Mouse (Mus musculus): Measurements from ENCODE around the gene Cldn10.
"Not testable (repeated sequence)": the region's sequence is repeated elsewhere in the genome, so short reads cannot be mapped to it uniquely, and the experiment has no call there.

Gene Cldn10

DNA sequence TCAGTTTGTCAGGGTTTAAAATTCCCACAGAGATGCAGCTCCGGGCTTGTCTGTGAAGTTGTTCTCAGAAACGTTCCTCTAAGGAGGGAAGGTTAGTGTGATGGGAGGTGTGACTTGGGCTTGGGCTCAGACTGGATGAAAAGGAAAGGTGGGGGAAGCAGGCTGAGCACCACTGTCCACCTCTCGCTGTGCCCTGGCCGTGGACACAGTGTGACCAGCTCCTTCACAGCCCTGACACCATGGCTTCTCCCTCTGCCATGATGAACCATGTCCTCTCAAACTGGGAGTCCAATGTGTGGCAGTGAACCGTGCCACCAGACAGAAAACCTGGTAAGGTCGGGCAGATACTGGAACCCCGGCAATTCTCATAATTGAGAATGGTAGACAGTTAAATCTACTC lies 6.1 kb upstream of the Cldn10 start:
- ATAC-seq (ENCODE audit: insufficient number of reproducible peaks, low FRiP score, low TSS enrichment): no peak

DNA sequence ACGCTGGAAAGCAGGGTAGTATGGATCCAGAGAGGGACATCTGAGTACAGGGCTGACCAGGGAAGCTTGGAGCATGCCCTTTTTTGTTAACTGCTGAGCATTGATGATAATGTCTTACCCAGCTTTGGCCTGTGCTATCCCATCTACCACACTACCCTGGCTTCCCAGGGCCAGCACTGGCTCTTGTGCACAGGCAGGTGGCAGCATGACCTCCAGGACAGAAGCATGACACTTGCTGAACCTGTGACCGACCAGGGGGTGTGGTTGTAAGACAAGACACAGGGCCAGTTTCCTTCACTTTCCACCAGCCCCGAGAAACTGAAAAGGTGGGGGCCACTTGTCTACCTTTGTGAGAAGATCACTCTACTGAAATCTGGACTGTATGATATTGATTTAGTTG lies 5.5 kb upstream of the Cldn10 start:
- no peak for ATAC-seq (ENCODE audit: insufficient number of reproducible peaks, low FRiP score, low TSS enrichment)

DNA sequence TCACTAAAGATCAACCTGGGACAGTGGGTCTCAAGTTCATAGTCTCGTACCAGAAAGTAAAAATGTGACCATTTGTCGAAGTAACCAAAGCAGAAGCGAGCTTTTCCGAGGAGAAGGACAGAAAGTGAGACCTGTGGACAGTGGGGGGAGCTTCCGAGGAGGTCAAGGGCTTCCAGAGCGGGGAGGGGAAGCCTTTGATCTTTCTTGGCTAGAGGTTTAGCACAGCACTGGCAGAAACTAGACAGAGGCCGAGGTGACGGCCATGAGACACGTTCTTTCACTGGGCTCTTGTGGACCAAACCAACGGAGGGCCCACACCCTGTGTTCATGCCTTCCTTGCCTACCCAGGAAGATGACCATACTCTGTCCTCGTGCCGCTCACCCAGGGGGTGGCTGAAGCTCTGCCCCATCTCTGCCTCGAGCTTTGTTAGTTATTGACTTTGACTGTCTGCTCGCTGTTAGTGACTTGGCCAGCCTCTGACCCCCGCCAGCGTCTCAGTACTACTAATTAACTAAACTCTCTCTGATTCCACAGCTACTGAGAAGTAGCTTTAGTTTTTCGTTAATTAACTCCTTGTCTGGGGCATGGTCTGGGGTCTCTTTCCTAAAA lies 4.3 kb upstream of the Cldn10 start:
- no peak for ATAC-seq (ENCODE audit: insufficient number of reproducible peaks, low FRiP score, low TSS enrichment)

DNA sequence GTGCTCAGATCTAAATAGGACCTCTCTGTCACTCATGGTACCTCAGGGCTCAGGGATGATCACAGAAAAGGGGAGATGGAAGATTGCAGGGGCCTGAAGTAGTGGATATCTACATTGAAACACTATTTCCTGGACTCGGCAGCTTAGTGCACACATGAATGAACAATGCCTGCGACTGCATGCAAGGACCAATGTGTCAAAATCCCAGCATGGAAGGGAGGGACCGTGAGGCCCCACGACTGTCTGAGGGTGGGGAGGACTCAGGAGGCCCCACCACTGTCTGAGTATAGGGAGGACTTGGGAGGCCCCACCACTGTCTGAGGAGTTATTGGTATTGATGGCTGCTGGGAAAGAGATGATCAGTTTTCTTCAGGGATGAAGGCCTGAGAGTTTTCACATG lies 2.5 kb downstream of the Cldn10 start:
- no peak for ATAC-seq (ENCODE audit: insufficient number of reproducible peaks, low FRiP score, low TSS enrichment)

DNA sequence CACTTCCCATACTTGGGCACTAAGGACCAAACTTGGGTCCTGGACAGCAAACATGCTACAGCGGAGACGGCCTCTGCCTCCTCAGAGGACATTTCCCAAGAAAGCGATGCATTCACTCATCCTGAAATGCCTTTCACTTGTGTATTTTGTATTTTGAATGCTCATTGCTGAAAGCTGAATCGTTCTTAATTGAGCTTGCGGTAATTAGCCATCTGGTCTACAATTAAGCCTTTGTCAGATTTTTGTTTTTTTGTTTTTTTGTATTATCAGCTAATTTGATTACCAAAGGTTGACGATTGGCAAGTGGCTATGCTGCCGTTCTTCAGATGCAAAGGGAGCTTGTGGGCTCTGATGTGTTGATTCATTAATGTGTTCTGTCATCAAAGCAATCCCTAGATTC lies 5.2 kb downstream of the Cldn10 start:
- ATAC-seq (ENCODE audit: insufficient number of reproducible peaks, low FRiP score, low TSS enrichment): no peak

DNA sequence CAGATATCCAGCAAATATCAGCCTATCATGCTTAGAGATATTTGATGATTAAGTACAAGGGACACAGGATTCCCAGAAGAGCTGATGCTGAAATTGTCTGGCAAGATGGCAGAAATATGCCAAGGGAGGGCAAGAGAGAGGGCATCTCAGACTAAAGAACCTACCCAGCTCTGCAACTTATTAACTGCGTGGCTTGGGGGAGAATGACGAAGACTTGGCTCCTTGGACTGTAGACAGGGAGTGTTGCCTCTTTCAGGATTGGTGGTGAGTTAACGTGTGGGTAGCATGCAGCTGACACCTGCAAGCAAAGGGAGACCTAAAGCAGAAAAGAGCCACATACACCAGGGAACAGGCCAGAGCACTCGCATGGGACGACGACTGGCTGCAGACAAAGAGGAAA lies 5.7 kb downstream of the Cldn10 start:
- no peak for ATAC-seq (ENCODE audit: insufficient number of reproducible peaks, low FRiP score, low TSS enrichment)

DNA sequence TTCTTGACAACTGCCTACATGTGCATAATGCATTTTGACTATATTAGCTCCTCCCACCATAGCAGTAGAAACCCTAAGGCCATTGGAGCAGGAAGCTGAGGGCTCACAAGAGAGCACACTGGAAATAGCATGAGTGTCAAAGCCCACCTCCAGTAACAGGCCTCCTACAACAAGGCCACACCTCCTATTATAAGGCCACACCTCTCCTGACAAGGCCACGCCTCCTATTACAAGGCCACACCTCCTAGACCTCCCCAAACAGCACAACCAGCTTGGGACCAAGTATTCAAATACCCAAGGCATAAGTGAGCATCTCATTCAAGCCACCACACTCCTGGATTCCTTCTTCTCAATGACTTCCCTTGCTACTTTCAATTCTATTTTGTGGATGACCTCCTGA lies 6.5 kb downstream of the Cldn10 start:
- ATAC-seq (ENCODE audit: insufficient number of reproducible peaks, low FRiP score, low TSS enrichment): no peak

DNA sequence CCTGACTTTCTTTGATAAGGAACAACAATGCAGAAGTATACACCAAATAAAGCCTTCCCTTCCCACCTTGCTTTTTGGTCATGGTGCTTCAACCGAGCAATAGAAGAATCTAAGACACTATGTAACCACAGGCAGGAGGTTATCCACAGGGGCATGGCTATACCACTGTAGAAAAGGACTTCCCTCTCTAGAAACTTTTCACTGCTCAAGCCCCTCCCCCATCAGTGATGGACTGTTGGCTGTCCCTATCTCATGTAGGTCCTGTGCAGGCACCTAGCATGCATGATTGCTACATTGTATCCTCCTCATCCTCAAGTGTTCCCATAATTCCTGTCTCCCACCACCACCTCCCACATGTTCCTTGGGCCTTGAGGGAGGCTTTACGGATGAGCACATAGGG lies 7.2 kb downstream of the Cldn10 start:
- ATAC-seq (ENCODE audit: insufficient number of reproducible peaks, low FRiP score, low TSS enrichment): no peak

DNA sequence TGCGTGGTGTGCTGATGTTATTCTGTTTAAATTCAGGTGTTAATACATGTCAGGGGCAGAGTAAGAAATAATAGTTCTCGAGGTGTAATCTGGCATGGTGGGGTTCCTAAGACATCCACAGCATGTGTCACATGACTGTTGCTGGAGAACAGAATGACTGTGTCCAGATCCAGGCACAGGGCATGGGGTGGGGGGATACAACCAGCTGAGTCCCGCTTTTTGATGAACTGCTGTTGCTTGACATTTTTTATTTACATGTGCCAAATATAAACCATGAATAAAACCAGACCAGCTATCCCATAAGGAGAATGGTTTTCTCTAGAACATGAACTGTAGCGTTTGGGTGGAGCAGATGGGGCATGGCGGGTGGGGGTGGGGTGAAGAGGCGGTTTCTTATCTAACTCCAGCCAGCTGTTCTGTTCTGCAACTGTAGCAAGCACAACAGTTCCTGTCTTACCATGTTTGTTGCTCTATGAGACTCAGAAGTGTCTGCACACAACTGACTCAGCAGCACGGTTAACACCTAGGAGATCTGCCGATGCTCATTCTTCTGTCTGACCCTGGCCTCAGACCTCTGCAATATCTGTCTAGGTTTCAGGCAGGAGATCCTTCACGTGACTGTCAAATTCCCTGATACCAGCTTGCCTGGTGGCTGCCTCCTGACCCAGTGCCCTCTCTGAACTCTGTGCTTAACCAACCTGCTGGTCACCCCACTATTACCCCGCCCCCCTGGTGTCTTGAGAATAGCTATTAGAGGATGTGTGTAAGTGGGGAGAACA lies 8.4 kb downstream of the Cldn10 start:
- ATAC-seq (ENCODE audit: insufficient number of reproducible peaks, low FRiP score, low TSS enrichment): no peak

DNA sequence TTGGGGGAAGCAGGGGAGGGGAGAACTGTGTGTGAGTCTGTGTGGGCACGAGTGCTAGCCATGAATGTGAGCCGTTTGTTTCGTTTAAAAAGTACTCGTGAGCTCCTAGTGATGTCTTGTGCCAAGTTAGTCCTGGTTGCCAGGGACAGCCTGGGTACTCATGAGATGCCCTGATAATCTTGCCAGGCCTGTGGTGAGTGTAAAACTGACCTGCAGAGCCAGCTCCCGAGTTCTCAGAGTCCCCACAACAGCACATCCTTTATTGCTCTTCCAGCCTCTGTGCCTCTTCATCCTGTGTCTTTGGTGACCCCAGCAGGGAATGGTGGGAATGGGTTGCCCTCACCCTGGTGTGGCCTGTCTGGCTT lies 9.0 kb downstream of the Cldn10 start:
- ATAC-seq (ENCODE audit: insufficient number of reproducible peaks, low FRiP score, low TSS enrichment): no peak

DNA sequence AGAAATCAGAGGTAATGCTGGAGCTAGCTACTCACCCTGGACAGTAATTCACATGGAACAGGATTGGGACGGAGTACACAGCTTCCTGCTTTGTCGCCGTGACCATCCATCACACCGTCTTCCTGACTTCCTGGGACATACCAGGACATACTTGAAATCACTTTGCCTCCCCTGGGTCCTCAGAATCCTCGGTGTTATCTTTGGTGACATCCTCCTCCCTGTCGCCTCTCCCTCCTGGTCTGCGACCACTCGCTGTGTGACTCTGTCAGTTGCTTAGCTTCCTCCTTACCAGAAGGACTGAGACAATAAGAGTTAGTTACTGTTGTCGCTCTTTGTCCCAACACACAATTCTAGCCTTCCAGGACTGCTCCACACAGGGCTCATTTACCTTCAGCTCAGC lies 9.6 kb downstream of the Cldn10 start:
- ATAC-seq (ENCODE audit: insufficient number of reproducible peaks, low FRiP score, low TSS enrichment): no peak

DNA sequence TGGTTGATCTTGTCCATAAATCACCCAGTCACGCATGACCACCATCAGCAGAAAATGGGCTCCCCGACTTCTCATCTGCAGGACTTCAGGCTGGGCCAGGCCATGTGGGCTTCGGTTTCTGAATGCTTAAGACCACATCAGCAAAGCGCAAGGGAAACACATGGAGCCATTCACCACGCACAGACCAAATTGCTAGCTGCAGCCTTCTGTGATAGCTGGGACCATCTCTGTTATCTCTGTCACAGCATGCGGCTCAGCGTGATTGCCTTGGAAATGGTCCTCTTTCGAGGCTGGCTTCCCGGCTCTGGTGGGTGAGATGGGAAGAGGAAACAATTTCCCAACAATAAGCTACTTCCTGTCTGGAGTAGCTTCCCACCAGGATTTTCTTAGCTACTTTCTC lies 12.2 kb downstream of the Cldn10 start:
- ATAC-seq (ENCODE audit: insufficient number of reproducible peaks, low FRiP score, low TSS enrichment): no peak

DNA sequence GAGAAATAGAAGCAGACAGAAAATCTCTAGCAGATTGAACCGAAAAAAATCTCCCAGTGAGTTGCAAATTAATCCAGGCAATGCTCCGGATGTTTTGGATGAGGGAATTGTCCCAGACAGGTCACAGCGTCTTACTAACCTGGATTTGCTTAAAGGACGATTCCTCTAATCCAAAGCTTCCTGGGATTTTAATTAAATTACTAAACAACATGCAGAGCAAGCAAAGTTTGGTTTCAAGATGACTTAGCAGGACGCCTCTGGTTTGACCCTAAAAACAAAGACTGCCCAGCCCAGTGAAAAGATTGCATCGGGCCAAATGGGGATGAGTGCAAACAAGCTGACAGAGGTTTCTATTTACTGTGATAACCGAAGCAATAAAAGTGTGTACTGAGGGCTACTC lies 16.2 kb downstream of the Cldn10 start:
- ATAC-seq (ENCODE audit: insufficient number of reproducible peaks, low FRiP score, low TSS enrichment): no peak

DNA sequence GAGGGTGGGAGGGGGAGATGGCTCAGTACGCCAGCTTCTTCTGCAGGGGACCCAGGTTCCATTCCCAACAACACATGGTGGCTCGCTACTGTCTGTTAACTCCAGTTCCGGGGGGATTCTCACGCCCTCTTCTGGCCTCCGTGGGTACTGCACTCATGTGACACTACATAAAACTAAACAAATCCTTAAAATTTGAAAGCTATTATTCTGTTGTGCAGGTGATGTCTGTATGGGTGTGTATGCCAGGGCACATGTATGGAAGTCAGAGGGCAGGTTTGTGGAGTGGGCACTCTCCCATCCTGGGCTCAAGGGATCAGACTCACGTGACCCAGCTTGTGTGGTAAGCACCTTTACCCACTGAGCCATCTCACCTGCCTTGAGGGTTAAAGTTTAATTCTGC lies 16.6 kb downstream of the Cldn10 start:
- no peak for ATAC-seq (ENCODE audit: insufficient number of reproducible peaks, low FRiP score, low TSS enrichment)

DNA sequence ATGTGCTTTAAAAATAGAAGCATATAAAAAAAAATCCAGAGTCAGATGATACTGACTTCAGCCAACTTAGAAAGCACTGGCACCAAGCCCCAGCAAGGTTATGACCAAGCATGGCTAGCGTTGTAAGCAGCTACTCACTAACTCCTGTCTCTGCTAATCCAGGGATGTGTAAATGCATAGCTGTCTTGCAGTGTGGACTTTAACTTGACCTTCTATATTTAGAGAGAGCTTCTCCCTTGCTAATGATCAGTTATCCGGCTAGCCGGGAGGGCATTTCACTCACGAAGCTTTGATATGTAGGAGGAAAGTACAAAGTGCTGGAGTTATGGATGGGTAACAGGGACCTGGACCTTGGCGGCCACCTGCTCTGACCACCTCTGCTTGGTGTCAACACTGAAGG lies 19.9 kb downstream of the Cldn10 start:
- no peak for ATAC-seq (ENCODE audit: insufficient number of reproducible peaks, low FRiP score, low TSS enrichment)

DNA sequence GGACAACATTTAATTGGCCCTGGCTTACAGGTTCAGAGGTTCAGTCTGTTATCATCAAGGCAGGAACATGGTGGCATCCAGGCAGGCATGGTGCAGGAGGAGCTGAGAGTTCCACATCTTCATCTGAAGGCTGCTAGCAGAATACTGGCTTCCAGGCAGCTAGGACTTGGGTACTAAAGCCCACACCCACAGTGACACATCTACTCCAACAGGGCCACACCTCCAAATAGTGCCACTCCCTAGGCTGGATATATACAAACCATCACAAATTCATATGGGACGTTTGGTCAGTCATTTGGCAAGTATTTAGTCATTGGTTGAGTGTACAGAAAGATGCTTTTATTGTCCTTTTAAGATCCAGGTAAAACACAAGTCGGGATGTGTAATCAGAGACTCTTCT lies 20.5 kb downstream of the Cldn10 start:
- ATAC-seq (ENCODE audit: insufficient number of reproducible peaks, low FRiP score, low TSS enrichment): not testable (repeated sequence)

DNA sequence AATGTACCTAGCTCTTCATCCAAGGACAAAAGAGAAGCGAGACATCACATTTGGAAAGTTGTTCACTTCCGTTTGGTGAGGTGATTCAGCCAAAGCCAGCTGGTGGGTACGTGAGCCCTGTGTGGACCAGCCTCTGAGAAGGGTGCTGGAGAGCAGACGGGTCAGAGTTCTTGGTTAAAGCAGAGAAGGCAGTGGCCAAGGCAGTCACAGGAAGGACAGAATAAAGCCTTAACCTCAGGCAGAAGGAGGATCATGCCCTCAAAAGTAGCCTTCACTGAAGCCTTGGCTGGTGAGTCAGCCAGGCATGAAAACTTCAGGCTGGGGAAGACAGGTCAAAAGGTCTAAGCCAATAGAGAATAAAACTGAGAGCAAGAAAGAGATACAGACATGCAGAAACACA lies 22.0 kb downstream of the Cldn10 start:
- ATAC-seq (ENCODE audit: insufficient number of reproducible peaks, low FRiP score, low TSS enrichment): no peak

DNA sequence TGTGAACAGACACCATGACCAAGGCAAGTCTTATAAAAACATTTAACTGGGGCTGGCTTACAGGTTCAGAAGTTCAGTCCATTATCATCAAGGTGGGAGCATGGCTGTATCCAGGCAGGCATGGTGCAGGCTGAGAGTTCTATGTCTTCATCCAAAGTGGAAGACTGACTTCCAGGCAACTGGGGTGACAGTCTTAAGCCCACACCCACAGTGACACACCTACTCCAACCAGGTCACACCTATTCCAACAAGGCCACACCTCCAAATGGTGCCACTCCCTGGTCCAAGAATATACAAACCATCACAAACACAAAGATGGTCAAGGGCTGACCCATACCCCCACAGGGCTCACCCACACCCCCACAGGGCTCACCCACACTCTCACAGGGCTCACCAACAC lies 23.5 kb downstream of the Cldn10 start:
- not testable (repeated sequence) for ATAC-seq (ENCODE audit: insufficient number of reproducible peaks, low FRiP score, low TSS enrichment)

DNA sequence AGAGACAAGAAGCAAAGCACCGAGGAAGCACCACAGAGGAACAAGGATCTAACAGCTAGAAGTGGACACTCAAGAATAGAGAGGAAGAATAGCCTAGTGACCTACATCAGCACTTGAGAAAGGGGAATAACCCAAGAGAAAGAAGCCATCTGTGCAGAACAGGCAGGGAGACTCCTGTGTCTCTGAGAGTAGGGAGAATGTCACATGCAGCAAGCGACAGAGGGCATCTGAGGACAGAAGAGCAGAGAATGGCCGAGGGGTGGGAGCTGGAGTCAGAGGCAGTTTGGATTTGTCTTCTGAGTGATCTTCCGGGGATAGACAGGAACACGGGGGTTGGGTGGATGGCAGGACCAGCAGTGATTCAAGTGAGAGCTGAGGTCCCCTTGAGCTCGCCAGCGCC lies 25.4 kb downstream of the Cldn10 start:
- no peak for ATAC-seq (ENCODE audit: insufficient number of reproducible peaks, low FRiP score, low TSS enrichment)

DNA sequence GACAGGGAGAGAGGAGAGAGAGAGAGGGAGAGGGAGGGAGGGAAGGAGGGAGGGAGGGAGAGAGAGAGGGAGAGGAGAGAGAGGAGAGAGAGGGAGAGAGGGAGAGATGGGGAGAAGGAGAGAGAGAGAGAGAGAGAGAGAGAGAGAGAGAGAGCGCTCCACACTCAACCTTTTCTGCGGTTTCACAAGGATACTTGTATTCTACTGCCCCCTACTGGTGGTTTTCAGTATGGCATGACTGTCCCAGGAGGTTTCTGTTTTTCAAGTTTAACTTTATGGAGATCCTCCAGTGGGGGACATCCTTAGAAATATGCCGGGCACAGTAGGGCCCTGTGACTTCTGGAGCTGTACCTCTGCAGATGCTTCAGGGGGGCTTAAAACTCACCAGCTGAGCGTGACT lies 28.8 kb downstream of the Cldn10 start:
- ATAC-seq (ENCODE audit: insufficient number of reproducible peaks, low FRiP score, low TSS enrichment): no peak

DNA sequence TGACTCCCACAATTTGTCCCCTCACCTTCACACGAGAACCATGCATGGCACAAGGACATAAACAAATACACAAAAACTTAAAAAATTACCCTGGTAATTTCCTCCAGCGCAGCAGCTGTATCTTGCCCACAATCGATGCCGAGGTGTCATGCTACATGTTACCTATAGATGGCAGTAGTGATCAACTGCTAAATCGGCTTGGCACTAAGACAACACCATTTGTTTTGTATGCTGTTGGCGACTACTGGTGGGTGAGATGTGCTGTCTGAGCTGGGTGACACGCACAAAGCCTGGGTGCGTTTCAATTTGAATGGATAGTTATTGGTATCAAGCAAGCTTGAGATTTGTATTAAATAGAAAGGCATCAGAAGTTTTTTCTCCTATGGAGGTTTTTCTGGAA lies 32.4 kb downstream of the Cldn10 start:
- ATAC-seq (ENCODE audit: insufficient number of reproducible peaks, low FRiP score, low TSS enrichment): peak; percentile 49; the same call in 1 of the 2 replicates

DNA sequence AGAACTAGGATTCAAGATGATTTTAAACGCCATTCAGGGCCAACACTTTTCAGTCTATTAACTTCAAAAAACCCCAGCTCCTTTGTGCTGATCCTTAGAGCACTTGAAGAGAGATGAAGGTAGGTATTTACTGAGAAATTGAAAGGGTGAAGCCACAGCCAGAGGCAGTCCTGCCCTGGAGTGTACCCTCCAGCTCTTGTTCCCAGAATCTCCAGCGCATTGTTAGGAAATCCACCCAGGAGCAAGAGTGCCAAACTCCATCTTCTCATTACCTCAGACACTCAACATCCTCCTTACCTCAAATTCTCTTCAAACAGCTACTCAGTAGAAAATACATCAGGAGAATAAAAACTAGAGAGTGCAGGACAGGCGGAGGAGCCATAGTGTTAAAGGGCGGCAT lies 35.1 kb downstream of the Cldn10 start:
- ATAC-seq (ENCODE audit: insufficient number of reproducible peaks, low FRiP score, low TSS enrichment): no peak
